Mouse (Mus musculus): ENCODE data around the gene Susd1. TPM values are rescaled to one million over a fixed set of nuclear protein-coding genes. Genes with fewer than 3 reads are reported as not detected.

Gene Susd1
- total and polyA plus RNA-seq, 3 experiments: 2.4 to 51.5 (median 35.5) TPM

GRCm38 (mm10) chr4:59312945-59313344 lies 125.5 kb downstream of the Susd1 start:
- H3K4me3 ChIP-seq (ENCODE audit: low read depth, low read length): no peak overlapping the region
- no peaks in the 10 kb centered on the region for H3K9me3 ChIP-seq (replicated peaks)
- DNase-seq (ENCODE audit: low spot score) (no peak), ATAC-seq (ENCODE audit: extremely low read depth, insufficient number of reproducible peaks, low FRiP score, poor library complexity, severe bottlenecking) (no peak)
- TF ChIP-seq TAL1 (conservative IDR thresholded peaks at IDR 0.05; ENCODE audit: low read depth, low read length) (no peak), CTCF (IDR thresholded peaks at IDR 0.05; ENCODE audit: low read depth, low read length) (no peak), GATA1 (IDR thresholded peaks at IDR 0.05; ENCODE audit: borderline replicate concordance, low read length) (no peak)
- peaks cover 6% of the 10 kb centered on the region for H3K4me1 ChIP-seq (ENCODE audit: insufficient read depth, low read depth, low read length)
- H3K36me3 ChIP-seq (replicated peaks): peaks cover 19% of the 10 kb centered on the region
- H3K27me3 ChIP-seq (ENCODE audit: insufficient read depth, low read length): no peaks in the 10 kb centered on the region

- ATAC-seq (ENCODE audit: extremely low read depth, insufficient number of reproducible peaks, low FRiP score, poor library complexity, severe bottlenecking): no peak
- TF ChIP-seq GATA2 (IDR thresholded peaks at IDR 0.05; ENCODE audit: borderline replicate concordance, low read depth, low read length): no peak
- Histone ChIP-seq H3K4me1 (ENCODE audit: insufficient read depth, low read depth, low read length) (peaks cover 6% of the 10 kb centered on the region), H3K9me3 (replicated peaks) (no peaks in the 10 kb centered on the region), H3K36me3 (replicated peaks) (peaks cover 10% of the 10 kb centered on the region), H3K4me3 (ENCODE audit: low read depth, low read length) (no peak overlapping the region), H3K27me3 (ENCODE audit: insufficient read depth, low read length) (no peaks in the 10 kb centered on the region)
- no peak for DNase-seq (ENCODE audit: low spot score)
Measured at GRCm38 (mm10) chr4:59310590-59310989, 127.8 kb downstream of the Susd1 start.

GRCm38 (mm10) chr4:59307841-59308589 lies 130.4 kb downstream of the Susd1 start:
- DNase-seq (ENCODE audit: low spot score): no peak
- Histone ChIP-seq H3K4me1 (ENCODE audit: insufficient read depth, low read depth, low read length) (no peaks in the 10 kb centered on the region; the same call in 1 of the 2 replicates), H3K27me3 (ENCODE audit: insufficient read depth, low read length) (no peaks in the 10 kb centered on the region), H3K9me3 (replicated peaks) (no peaks in the 10 kb centered on the region), H3K4me3 (ENCODE audit: low read depth, low read length) (no peak overlapping the region), H3K36me3 (replicated peaks) (no peaks in the 10 kb centered on the region)
- no peak for ATAC-seq (ENCODE audit: extremely low read depth, insufficient number of reproducible peaks, low FRiP score, poor library complexity, severe bottlenecking)
- no peak for TF ChIP-seq GATA2 (IDR thresholded peaks at IDR 0.05; ENCODE audit: borderline replicate concordance, low read depth, low read length)
- TF ChIP-seq GATA1 (IDR thresholded peaks at IDR 0.05; ENCODE audit: borderline replicate concordance, low read length): no peak
- TF ChIP-seq CTCF (IDR thresholded peaks at IDR 0.05; ENCODE audit: low read depth, low read length): no peak

DNA sequence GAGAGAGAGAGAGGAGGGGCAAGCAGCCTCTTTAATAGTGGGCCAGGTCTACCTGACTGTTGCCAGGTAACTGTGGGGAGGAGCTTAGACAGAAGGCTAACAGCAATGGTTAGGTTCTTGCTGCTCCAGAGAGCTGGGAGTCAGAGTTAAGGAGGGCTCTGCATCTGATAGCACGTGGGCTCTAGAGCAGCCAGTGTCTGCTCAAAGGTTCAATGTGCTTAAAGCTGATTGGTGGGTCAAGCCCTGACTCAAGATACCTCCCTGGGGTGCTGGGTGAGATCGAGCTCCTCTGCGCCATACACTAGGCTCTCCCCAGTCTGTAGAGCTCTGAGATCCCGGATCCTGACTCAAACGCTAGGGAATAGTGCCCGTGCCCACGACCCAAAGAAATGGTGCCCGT lies 136.0 kb downstream of the Susd1 start:
- H3K27me3 ChIP-seq (ENCODE audit: insufficient read depth, low read length): no peaks in the 10 kb centered on the region
- no peak for ATAC-seq (ENCODE audit: extremely low read depth, insufficient number of reproducible peaks, low FRiP score, poor library complexity, severe bottlenecking)
- TF ChIP-seq CTCF (IDR thresholded peaks at IDR 0.05; ENCODE audit: low read depth, low read length) (no peak), GATA1 (IDR thresholded peaks at IDR 0.05; ENCODE audit: borderline replicate concordance, low read length) (no peak), POLR2AphosphoS5 (IDR thresholded peaks at IDR 0.05; ENCODE audit: insufficient replicate concordance, low read depth, low read length) (no peak), TAL1 (conservative IDR thresholded peaks at IDR 0.05; ENCODE audit: low read depth, low read length) (no peak), GATA2 (IDR thresholded peaks at IDR 0.05; ENCODE audit: borderline replicate concordance, low read depth, low read length) (no peak)
- H3K4me3 ChIP-seq (ENCODE audit: low read depth, low read length): no peak overlapping the region
- H3K36me3 ChIP-seq (replicated peaks): no peaks in the 10 kb centered on the region
- no peak for DNase-seq (ENCODE audit: low spot score)
- no peaks in the 10 kb centered on the region for H3K9me3 ChIP-seq (replicated peaks)
- peaks cover 9% of the 10 kb centered on the region; the same call in 1 of the 2 replicates for H3K4me1 ChIP-seq (ENCODE audit: insufficient read depth, low read depth, low read length)

DNA sequence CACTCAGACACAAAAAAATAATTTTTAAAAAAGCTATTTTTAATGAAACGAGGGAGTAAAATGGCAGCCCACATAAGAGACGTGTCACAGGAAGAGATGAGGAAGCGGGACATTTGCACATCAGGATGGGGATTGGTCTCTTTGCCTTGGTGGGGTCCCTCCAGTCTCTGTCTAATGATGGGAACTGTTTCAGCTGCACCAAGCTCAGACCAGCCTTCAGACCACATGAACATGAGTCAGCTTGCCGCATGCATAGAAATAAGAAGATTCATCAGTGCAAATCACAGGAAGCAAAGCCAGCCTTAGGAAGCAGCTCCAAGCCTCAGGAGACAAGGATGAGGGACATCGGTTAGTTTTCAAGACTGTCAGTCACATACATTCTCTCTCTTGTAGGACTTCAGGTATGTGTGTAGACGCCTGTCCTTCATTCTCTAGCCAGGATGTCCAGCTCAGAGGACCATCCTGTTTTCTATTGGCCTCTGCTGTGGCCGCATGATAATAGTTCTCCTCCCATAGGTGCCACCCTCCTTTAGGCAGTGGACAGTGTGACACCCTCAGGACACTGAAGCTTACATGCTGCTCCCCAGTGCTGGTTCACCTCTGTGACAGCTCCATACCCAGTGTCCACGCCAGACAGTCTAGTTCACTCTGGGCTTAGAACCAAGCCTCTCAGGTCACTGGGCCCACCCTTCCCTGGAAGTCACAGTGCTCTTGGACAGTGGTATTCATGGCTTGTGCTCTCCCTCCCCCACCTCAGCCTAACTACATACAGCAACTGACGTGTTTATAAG lies 137.2 kb downstream of the Susd1 start:
- ATAC-seq (ENCODE audit: extremely low read depth, insufficient number of reproducible peaks, low FRiP score, poor library complexity, severe bottlenecking): no peak
- Histone ChIP-seq H3K36me3 (replicated peaks) (no peaks in the 10 kb centered on the region), H3K9me3 (replicated peaks) (no peaks in the 10 kb centered on the region), H3K4me1 (ENCODE audit: insufficient read depth, low read depth, low read length) (peaks cover 11% of the 10 kb centered on the region; the same call in 1 of the 2 replicates), H3K27me3 (ENCODE audit: insufficient read depth, low read length) (no peaks in the 10 kb centered on the region), H3K4me3 (ENCODE audit: low read depth, low read length) (no peak overlapping the region)
- TF ChIP-seq CTCF (IDR thresholded peaks at IDR 0.05; ENCODE audit: low read depth, low read length) (no peak), POLR2AphosphoS5 (IDR thresholded peaks at IDR 0.05; ENCODE audit: insufficient replicate concordance, low read depth, low read length) (no peak), GATA2 (IDR thresholded peaks at IDR 0.05; ENCODE audit: borderline replicate concordance, low read depth, low read length) (no peak), GATA1 (IDR thresholded peaks at IDR 0.05; ENCODE audit: borderline replicate concordance, low read length) (no peak), TAL1 (conservative IDR thresholded peaks at IDR 0.05; ENCODE audit: low read depth, low read length) (no peak)
- DNase-seq (ENCODE audit: low spot score): no peak

GRCm38 (mm10) chr4:59298719-59299496 lies 139.5 kb downstream of the Susd1 start:
- TF ChIP-seq TAL1 (conservative IDR thresholded peaks at IDR 0.05; ENCODE audit: low read depth, low read length): no peak
- H3K36me3 ChIP-seq (replicated peaks): no peaks in the 10 kb centered on the region
- peaks cover 29% of the 10 kb centered on the region for H3K4me1 ChIP-seq (ENCODE audit: insufficient read depth, low read depth, low read length)
- H3K27me3 ChIP-seq (ENCODE audit: insufficient read depth, low read length): no peaks in the 10 kb centered on the region
- ATAC-seq (ENCODE audit: extremely low read depth, insufficient number of reproducible peaks, low FRiP score, poor library complexity, severe bottlenecking) (no peak), DNase-seq (ENCODE audit: low spot score) (no peak)
- no peaks in the 10 kb centered on the region for H3K9me3 ChIP-seq (replicated peaks)
- no peak overlapping the region for H3K4me3 ChIP-seq (ENCODE audit: low read depth, low read length)

Data from G1E (cell line).